Mouse (Mus musculus): Measurements from ENCODE around the gene Ccdc91. TPM values are rescaled to one million over a fixed set of nuclear protein-coding genes. Genes with fewer than 3 reads are reported as not detected.

Gene Ccdc91
- polyA plus RNA-seq, 1 experiment = 0.27 TPM

DNA sequence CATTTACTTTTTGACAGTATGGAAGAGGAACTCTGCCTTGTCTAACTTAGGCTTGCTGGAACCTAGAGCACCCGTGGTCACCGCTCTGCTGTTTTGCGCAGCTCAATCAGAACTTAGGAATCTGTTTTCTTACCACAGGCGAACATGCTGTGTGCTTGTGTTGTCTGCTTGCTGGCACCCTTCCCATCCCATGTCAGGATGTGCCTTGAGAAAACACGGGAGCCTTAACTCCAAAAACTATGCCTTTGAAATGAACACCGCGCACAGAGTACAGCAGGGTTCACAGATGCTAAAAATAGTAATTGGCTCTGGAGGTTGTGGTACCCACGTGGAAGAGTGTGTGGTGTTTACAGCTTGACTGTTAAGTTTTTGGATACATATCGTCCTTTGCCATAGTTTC lies 30.4 kb downstream of the Ccdc91 start:
- no peak for TF ChIP-seq GATA1 (IDR thresholded peaks at IDR 0.05; ENCODE audit: low read length)
- TF ChIP-seq TAL1 (IDR thresholded peaks at IDR 0.05; ENCODE audit: low read length) = no peak
- no peaks in the 10 kb centered on the region for H3K4me1 ChIP-seq (ENCODE audit: control insufficient read depth)
- no peaks in the 10 kb centered on the region for H3K27me3 ChIP-seq (ENCODE audit: control insufficient read depth)
- no peaks in the 10 kb centered on the region for H3K9me3 ChIP-seq (ENCODE audit: control insufficient read depth, low read length)
- no peak overlapping the region for H3K4me3 ChIP-seq (replicated peaks)
- no peaks in the 10 kb centered on the region for H3K36me3 ChIP-seq (ENCODE audit: control insufficient read depth)

DNA sequence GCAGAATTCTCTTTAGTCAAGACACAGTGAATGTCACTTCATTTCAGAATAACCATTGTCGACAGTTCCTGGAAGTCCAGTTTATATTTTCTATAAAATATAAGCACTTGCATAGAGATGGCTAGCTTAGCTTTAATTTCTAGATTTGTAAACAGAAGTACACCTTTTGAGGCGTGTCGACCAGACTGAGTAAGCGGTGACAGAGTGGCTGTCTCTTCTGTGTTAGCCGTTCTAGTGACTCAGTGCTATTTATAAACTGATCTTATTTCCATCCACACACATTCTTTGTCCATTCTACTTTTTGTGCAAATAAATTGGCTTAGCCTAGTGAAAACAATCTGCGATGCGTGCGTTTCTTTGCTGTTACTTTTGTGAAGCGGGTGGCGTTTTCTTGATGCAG lies 30.9 kb downstream of the Ccdc91 start:
- Histone ChIP-seq H3K4me3 (replicated peaks) (no peak overlapping the region), H3K36me3 (ENCODE audit: control insufficient read depth) (no peaks in the 10 kb centered on the region), H3K4me1 (ENCODE audit: control insufficient read depth) (no peaks in the 10 kb centered on the region), H3K9me3 (ENCODE audit: control insufficient read depth, low read length) (no peaks in the 10 kb centered on the region), H3K27me3 (ENCODE audit: control insufficient read depth) (no peaks in the 10 kb centered on the region)
- TF ChIP-seq TAL1 (IDR thresholded peaks at IDR 0.05; ENCODE audit: low read length) (no peak), GATA1 (IDR thresholded peaks at IDR 0.05; ENCODE audit: low read length) (no peak)

DNA sequence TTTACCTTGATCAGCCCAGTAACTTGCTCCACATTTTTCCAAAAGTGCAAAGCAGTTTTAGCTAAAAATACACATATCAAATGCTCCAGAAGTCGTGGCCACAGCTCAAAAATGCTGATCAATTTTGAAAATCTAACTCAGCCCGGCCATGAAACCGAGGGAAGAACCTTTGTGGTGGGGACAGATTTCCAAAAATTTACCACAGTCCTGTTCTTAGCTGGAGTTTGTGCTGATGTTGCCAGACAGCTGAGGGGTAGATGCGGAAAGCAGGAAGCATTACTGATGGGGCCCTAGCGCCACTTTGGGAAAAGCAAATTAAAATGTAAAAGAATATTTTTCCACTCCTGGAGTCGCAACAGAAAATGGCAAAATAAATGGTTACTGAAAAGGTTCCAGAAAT lies 31.6 kb downstream of the Ccdc91 start:
- H3K4me3 ChIP-seq (replicated peaks) = no peak overlapping the region
- H3K9me3 ChIP-seq (ENCODE audit: control insufficient read depth, low read length) = no peaks in the 10 kb centered on the region
- H3K27me3 ChIP-seq (ENCODE audit: control insufficient read depth) = no peaks in the 10 kb centered on the region
- H3K4me1 ChIP-seq (ENCODE audit: control insufficient read depth) = no peaks in the 10 kb centered on the region
- H3K36me3 ChIP-seq (ENCODE audit: control insufficient read depth) = no peaks in the 10 kb centered on the region
- TF ChIP-seq TAL1 (IDR thresholded peaks at IDR 0.05; ENCODE audit: low read length) = no peak
- TF ChIP-seq GATA1 (IDR thresholded peaks at IDR 0.05; ENCODE audit: low read length) = no peak

DNA sequence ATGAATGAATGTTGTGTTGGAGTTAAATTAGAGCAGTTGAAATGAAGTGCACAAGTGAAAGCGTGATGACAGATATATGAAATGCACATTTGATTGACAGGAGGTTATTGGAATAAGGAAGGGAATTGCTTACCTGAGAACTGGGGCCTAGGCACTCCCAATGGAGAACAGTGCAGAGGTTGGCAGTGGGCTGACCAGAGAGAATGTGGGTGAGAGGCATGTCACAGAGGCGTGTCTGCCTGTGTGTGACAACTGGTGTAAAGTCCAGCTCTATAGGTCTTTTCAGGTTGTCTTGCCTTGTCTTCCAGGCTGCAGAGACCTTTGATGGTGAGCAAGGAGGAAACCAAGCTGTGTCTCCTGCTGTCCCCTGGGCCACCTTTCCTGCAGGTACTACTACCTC lies 34.9 kb downstream of the Ccdc91 start:
- H3K4me1 ChIP-seq (ENCODE audit: control insufficient read depth) = no peaks in the 10 kb centered on the region
- H3K4me3 ChIP-seq (replicated peaks) = no peak overlapping the region
- TF ChIP-seq TAL1 (IDR thresholded peaks at IDR 0.05; ENCODE audit: low read length) (no peak), GATA1 (IDR thresholded peaks at IDR 0.05; ENCODE audit: low read length) (no peak)
- no peaks in the 10 kb centered on the region for H3K36me3 ChIP-seq (ENCODE audit: control insufficient read depth)
- H3K27me3 ChIP-seq (ENCODE audit: control insufficient read depth) = no peaks in the 10 kb centered on the region
- no peaks in the 10 kb centered on the region for H3K9me3 ChIP-seq (ENCODE audit: control insufficient read depth, low read length)

DNA sequence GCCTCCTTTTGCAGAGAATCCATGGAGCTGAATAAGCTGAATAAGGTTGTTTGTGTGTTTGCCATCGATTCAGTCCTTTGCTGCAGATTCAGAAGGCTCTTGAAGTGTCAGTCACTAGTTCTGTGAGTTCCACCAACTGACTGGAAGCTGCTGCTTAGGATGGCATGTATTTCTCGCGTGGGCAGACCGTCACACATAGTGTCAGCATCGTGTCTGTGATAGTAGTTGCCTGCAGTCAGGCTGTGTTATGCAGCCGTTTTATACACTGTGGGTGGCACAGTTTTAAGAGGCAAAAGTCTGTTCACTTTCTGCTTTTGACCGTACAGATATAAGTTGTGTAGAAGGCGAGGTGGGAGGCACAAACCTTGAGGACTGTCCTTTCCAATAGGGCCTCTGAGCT lies 42.3 kb downstream of the Ccdc91 start:
- no peaks in the 10 kb centered on the region for H3K4me1 ChIP-seq (ENCODE audit: control insufficient read depth)
- H3K36me3 ChIP-seq (ENCODE audit: control insufficient read depth) = no peaks in the 10 kb centered on the region
- H3K4me3 ChIP-seq (replicated peaks) = no peak overlapping the region
- no peaks in the 10 kb centered on the region for H3K9me3 ChIP-seq (ENCODE audit: control insufficient read depth, low read length)
- H3K27me3 ChIP-seq (ENCODE audit: control insufficient read depth) = no peaks in the 10 kb centered on the region
- TF ChIP-seq TAL1 (IDR thresholded peaks at IDR 0.05; ENCODE audit: low read length) (no peak), GATA1 (IDR thresholded peaks at IDR 0.05; ENCODE audit: low read length) (no peak)

DNA sequence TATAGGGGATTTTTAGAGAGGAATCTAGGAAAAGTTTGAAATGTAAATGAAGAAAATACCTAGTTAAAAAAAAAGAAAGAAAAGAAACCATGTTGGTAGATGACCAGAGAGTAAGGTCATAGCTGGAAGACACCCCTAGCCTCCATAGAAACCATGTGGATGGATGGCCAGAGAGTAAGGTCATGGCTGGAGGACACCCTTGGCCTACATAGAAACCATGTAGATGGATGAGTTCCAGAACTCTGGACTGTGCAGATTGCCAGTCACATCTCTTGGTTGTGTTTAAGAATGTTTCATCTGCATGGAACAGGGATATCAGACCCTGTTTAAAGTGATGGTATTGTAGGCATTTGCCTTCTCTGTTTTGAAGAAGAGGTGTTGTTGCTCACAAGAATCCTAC lies 49.6 kb downstream of the Ccdc91 start:
- no peaks in the 10 kb centered on the region for H3K27me3 ChIP-seq (ENCODE audit: control insufficient read depth)
- no peak for TF ChIP-seq GATA1 (IDR thresholded peaks at IDR 0.05; ENCODE audit: low read length)
- no peak for TF ChIP-seq TAL1 (IDR thresholded peaks at IDR 0.05; ENCODE audit: low read length)
- H3K4me1 ChIP-seq (ENCODE audit: control insufficient read depth) = no peaks in the 10 kb centered on the region
- H3K9me3 ChIP-seq (ENCODE audit: control insufficient read depth, low read length) = no peaks in the 10 kb centered on the region
- no peaks in the 10 kb centered on the region for H3K36me3 ChIP-seq (ENCODE audit: control insufficient read depth)
- H3K4me3 ChIP-seq (replicated peaks) = no peak overlapping the region

DNA sequence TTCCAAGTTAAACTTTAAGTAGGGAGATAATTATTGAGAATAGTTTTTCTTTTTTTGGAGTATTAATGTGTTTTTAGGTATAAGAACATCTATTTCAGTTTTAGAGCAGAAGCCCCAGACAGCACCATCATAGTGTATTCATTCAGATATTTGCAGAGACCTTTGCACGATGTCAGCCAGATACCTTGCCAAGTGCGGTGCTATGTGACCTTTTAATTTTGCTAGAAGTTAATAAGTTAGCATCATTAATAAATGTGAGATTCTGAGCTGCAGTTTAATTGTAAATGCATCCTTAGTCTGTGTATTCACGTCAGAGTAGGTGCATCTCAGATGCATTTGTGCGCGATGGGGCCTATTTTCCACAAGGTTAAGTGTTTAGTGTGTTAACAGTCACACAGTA lies 59.3 kb downstream of the Ccdc91 start:
- Histone ChIP-seq H3K27me3 (ENCODE audit: control insufficient read depth) (no peaks in the 10 kb centered on the region), H3K36me3 (ENCODE audit: control insufficient read depth) (no peaks in the 10 kb centered on the region; the same call in 1 of the 2 replicates), H3K4me1 (ENCODE audit: control insufficient read depth) (no peaks in the 10 kb centered on the region), H3K9me3 (ENCODE audit: control insufficient read depth, low read length) (no peaks in the 10 kb centered on the region), H3K4me3 (replicated peaks) (no peak overlapping the region)
- TF ChIP-seq TAL1 (IDR thresholded peaks at IDR 0.05; ENCODE audit: low read length) (no peak), GATA1 (IDR thresholded peaks at IDR 0.05; ENCODE audit: low read length) (no peak)

DNA sequence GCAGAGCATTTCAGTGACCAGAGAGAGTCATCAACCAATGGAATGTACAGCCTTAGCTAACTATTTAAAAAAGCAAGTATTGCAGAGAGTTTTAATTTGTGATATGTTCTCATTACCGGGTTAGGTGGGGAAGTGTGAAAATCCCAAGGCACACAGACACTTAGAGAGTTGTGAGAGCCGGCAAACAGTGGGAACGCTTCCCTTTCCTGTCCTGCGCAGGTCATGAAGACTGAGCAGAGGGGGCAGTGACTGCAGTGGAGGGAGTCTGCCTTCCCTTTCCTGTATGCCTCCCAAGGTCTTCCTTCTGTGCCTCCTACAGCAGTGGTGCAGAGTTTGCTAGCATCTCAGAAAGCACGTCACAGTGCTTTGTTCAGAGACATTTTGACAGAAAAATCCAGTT lies 62.6 kb downstream of the Ccdc91 start:
- TF ChIP-seq GATA1 (IDR thresholded peaks at IDR 0.05; ENCODE audit: low read length) (no peak), TAL1 (IDR thresholded peaks at IDR 0.05; ENCODE audit: low read length) (no peak)
- no peaks in the 10 kb centered on the region for H3K9me3 ChIP-seq (ENCODE audit: control insufficient read depth, low read length)
- no peaks in the 10 kb centered on the region for H3K27me3 ChIP-seq (ENCODE audit: control insufficient read depth)
- H3K36me3 ChIP-seq (ENCODE audit: control insufficient read depth) = no peaks in the 10 kb centered on the region; the same call in 1 of the 2 replicates
- no peaks in the 10 kb centered on the region for H3K4me1 ChIP-seq (ENCODE audit: control insufficient read depth)
- no peak overlapping the region for H3K4me3 ChIP-seq (replicated peaks)

DNA sequence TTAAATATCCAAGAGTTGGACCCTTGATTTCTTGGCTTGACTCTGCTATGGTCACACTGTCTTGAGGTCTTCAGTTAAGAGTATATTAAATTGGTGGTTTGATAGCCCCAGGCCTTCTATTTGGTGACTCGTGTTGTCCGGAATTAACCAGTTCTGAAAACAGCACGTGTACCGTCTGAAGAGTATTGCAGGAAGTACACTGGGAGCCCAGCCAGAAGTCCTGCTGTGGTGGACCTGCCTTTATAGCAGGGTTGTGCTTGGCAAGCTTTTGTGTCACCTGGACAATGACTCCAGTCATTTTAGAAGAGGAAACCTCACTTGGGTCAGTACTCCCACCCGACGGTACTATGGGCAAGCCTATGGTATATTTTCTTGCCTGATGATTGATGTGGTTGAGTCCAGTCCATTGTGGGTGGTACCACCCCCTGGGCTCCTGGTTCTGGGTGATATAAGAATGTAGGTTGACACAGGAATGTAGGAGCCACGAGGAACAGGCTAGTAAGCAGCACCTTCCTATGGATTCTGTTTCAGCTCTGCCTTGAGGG lies 63.5 kb downstream of the Ccdc91 start:
- no peaks in the 10 kb centered on the region; the same call in 1 of the 2 replicates for H3K36me3 ChIP-seq (ENCODE audit: control insufficient read depth)

DNA sequence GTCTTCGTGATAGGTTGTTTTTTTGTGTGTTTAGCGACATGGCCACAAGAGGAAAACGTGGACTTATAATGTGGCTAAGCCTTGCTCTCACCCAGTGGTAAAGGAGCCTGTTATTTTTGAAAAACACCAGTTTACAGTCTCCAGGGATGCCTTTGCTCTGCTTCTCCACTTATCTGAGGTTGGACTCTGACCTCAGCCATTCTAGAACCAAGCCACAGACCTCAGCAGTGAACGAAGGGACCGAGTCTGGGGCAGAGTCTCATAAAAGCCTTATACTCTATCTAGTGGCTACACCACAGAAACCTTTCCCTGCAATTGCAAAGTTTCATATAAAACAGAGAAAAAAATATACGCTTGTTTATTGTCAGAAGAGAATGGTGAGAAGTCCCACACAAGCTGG lies 65.3 kb downstream of the Ccdc91 start:
- Histone ChIP-seq H3K27me3 (ENCODE audit: control insufficient read depth) (no peaks in the 10 kb centered on the region), H3K9me3 (ENCODE audit: control insufficient read depth, low read length) (no peaks in the 10 kb centered on the region), H3K4me3 (replicated peaks) (no peak overlapping the region), H3K36me3 (ENCODE audit: control insufficient read depth) (no peaks in the 10 kb centered on the region), H3K4me1 (ENCODE audit: control insufficient read depth) (no peaks in the 10 kb centered on the region)
- no peak for TF ChIP-seq GATA1 (IDR thresholded peaks at IDR 0.05; ENCODE audit: low read length)
- TF ChIP-seq TAL1 (IDR thresholded peaks at IDR 0.05; ENCODE audit: low read length) = no peak

More for the DNA sequence above, 63.5 kb downstream of the Ccdc91 start:
- Histone ChIP-seq H3K4me3 (replicated peaks) (no peak overlapping the region), H3K27me3 (ENCODE audit: control insufficient read depth) (no peaks in the 10 kb centered on the region), H3K4me1 (ENCODE audit: control insufficient read depth) (no peaks in the 10 kb centered on the region), H3K9me3 (ENCODE audit: control insufficient read depth, low read length) (no peaks in the 10 kb centered on the region)
- TF ChIP-seq GATA1 (IDR thresholded peaks at IDR 0.05; ENCODE audit: low read length) = no peak
- no peak for TF ChIP-seq TAL1 (IDR thresholded peaks at IDR 0.05; ENCODE audit: low read length)

All from erythroblast, embryonic 14.5 days (primary cell).